Mouse (Mus musculus): ENCODE measurements around the gene Atg4a. TPM values are rescaled to one million over a fixed set of nuclear protein-coding genes. Genes with fewer than 3 reads are reported as not detected.

Gene Atg4a
- total RNA-seq (2023): 10 to 100 TPM; 11.2 to 14.9 TPM

DNA sequence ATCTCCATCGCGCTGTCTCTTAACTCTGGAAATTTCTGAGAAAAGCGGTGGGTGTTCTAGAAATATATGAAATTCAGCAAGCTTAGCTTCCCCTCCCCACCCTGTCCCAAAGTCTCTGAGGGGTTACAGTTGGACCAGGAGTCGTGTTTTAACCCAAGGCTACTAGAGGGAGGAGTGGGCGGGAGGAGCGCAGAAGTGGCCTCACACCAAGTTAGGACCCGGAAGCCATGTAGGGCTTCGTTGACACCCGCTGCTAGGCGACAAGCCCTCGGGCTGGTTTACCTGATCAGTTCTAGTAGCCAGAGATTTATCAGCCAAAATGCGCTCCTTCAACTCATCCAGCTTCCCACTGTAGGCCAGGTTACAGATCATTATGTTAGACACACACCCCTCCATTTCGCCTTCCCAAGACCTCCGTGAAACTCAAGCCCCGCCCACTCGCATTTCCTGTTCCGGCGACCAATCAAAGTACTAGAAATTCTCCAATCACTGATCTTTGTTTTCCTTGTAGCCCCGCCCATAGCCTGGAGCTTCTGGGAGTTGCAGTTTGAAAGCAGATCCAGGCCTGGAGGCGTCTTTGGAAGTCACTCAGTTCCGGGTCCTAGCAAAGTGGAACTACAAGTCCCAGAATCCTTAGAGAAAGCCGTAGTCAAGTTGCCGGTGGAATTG, at the start of gene Atg4a, which contains the start of gene Psmd10:
Gene Atg4a, plus strand, starts transcription at position 636 of the 669 bp plus-strand sequence.
Gene Psmd10, minus strand, starts transcription at position 457 of the 669 bp plus-strand sequence.

GRCm38 (mm10) chrX:140907360-140907759, 49.3 kb upstream of the Atg4a start, which contains the start of gene Vsig1:
TSS of gene Vsig1 (plus strand) at chrX:140907608.

Other genes starting within 250 kb of the Atg4a start
- gene Tex13b, start 143.5 kb upstream of the Atg4a start, total RNA-seq (2023): not detected
- gene Vsig1, start 49.3 kb upstream of the Atg4a start, total RNA-seq (2023): not detected
- gene Psmd10, start 179 bp upstream of the Atg4a start, total RNA-seq (2023): 10 to 100 TPM; 15.5 to 18.6 TPM